Mouse (Mus musculus): ENCODE data around the gene Gpr55. TPM values are rescaled to one million over a fixed set of nuclear protein-coding genes. Genes with fewer than 3 reads are reported as not detected.

The Gpr55 gene
- polyA plus RNA-seq, 1 experiment from 2014 or later: not detected

GRCm38 (mm10) chr1:85969081-85969480 lies 8.3 kb upstream of the Gpr55 start:
- no peaks in the 10 kb centered on the region for H3K27me3 ChIP-seq (ENCODE audit: control insufficient read depth, insufficient read depth, low read length)
- H3K4me1 ChIP-seq (ENCODE audit: control insufficient read depth, insufficient read depth, low read length): no peaks in the 10 kb centered on the region
- no peaks in the 10 kb centered on the region for H3K9me3 ChIP-seq (ENCODE audit: control insufficient read depth, low read length)
- H3K9ac ChIP-seq (ENCODE audit: low read depth, low read length): no peak overlapping the region
- no peaks in the 10 kb centered on the region for H3K36me3 ChIP-seq (ENCODE audit: control insufficient read depth, insufficient read depth, low read length)
- H3K4me3 ChIP-seq (ENCODE audit: low read length): no peak overlapping the region
- ATAC-seq (ENCODE audit: low FRiP score, low TSS enrichment): no peak
- H3K27ac ChIP-seq (ENCODE audit: low read depth, low read length): no peak overlapping the region
- H3K4me2 ChIP-seq (replicated peaks; ENCODE audit: low read depth, low read length): no peak overlapping the region
- WGBS: 83% methylated on average over 1 of the region's 1 CpGs

GRCm38 (mm10) chr1:85965856-85966255 lies 5.0 kb upstream of the Gpr55 start:
- no peaks in the 10 kb centered on the region for H3K36me3 ChIP-seq (ENCODE audit: control insufficient read depth, insufficient read depth, low read length)
- H3K9me3 ChIP-seq (ENCODE audit: control insufficient read depth, low read length): no peaks in the 10 kb centered on the region
- H3K27ac ChIP-seq (ENCODE audit: low read depth, low read length): no peak overlapping the region
- H3K4me2 ChIP-seq (replicated peaks; ENCODE audit: low read depth, low read length): no peak overlapping the region
- H3K4me3 ChIP-seq (ENCODE audit: low read length): no peak overlapping the region
- H3K9ac ChIP-seq (ENCODE audit: low read depth, low read length): no peak overlapping the region
- H3K4me1 ChIP-seq (ENCODE audit: control insufficient read depth, insufficient read depth, low read length): no peaks in the 10 kb centered on the region
- no peak for ATAC-seq (ENCODE audit: low FRiP score, low TSS enrichment)
- no peaks in the 10 kb centered on the region for H3K27me3 ChIP-seq (ENCODE audit: control insufficient read depth, insufficient read depth, low read length)
- WGBS: 77% methylated on average over 3 of the region's 3 CpGs

- H3K36me3 ChIP-seq (ENCODE audit: control insufficient read depth, insufficient read depth, low read length): no peaks in the 10 kb centered on the region
- H3K4me1 ChIP-seq (ENCODE audit: control insufficient read depth, insufficient read depth, low read length): no peaks in the 10 kb centered on the region
- no peak overlapping the region for H3K9ac ChIP-seq (ENCODE audit: low read depth, low read length)
- no peak overlapping the region for H3K4me3 ChIP-seq (ENCODE audit: low read length)
- no peaks in the 10 kb centered on the region for H3K9me3 ChIP-seq (ENCODE audit: control insufficient read depth, low read length)
- H3K4me2 ChIP-seq (replicated peaks; ENCODE audit: low read depth, low read length): no peak overlapping the region
- H3K27me3 ChIP-seq (ENCODE audit: control insufficient read depth, insufficient read depth, low read length): no peaks in the 10 kb centered on the region
- H3K27ac ChIP-seq (ENCODE audit: low read depth, low read length): no peak overlapping the region
- ATAC-seq (ENCODE audit: low FRiP score, low TSS enrichment): no peak
- WGBS: 73% methylated on average over 3 of the region's 3 CpGs
Observed at GRCm38 (mm10) chr1:85962081-85962480, 1.3 kb upstream of the Gpr55 start.

GRCm38 (mm10) chr1:85959889-85960276 lies 924 bp downstream of the Gpr55 start:
- no peak overlapping the region for H3K4me3 ChIP-seq (ENCODE audit: low read length)
- H3K9ac ChIP-seq (ENCODE audit: low read depth, low read length): no peak overlapping the region
- H3K27ac ChIP-seq (ENCODE audit: low read depth, low read length): no peak overlapping the region
- 65% methylated on average over 2 of the region's 2 CpGs for WGBS
- H3K27me3 ChIP-seq (ENCODE audit: control insufficient read depth, insufficient read depth, low read length): no peaks in the 10 kb centered on the region
- no peaks in the 10 kb centered on the region for H3K9me3 ChIP-seq (ENCODE audit: control insufficient read depth, low read length)
- no peak for ATAC-seq (ENCODE audit: low FRiP score, low TSS enrichment)
- H3K36me3 ChIP-seq (ENCODE audit: control insufficient read depth, insufficient read depth, low read length): no peaks in the 10 kb centered on the region
- H3K4me1 ChIP-seq (ENCODE audit: control insufficient read depth, insufficient read depth, low read length): no peaks in the 10 kb centered on the region
- no peak overlapping the region for H3K4me2 ChIP-seq (replicated peaks; ENCODE audit: low read depth, low read length)

- Histone ChIP-seq H3K4me3 (ENCODE audit: low read length) (no peak overlapping the region), H3K9ac (ENCODE audit: low read depth, low read length) (no peak overlapping the region), H3K9me3 (ENCODE audit: control insufficient read depth, low read length) (no peaks in the 10 kb centered on the region), H3K36me3 (ENCODE audit: control insufficient read depth, insufficient read depth, low read length) (no peaks in the 10 kb centered on the region), H3K4me2 (replicated peaks; ENCODE audit: low read depth, low read length) (no peak overlapping the region), H3K27me3 (ENCODE audit: control insufficient read depth, insufficient read depth, low read length) (no peaks in the 10 kb centered on the region), H3K4me1 (ENCODE audit: control insufficient read depth, insufficient read depth, low read length) (no peaks in the 10 kb centered on the region), H3K27ac (ENCODE audit: low read depth, low read length) (no peak overlapping the region)
- 67% methylated on average over 6 of the region's 6 CpGs for WGBS
- ATAC-seq (ENCODE audit: low FRiP score, low TSS enrichment): no peak
Observed at GRCm38 (mm10) chr1:85959129-85959888, 1.5 kb downstream of the Gpr55 start.

- 59% methylated on average over 9 of the region's 9 CpGs for WGBS
- Histone ChIP-seq H3K9me3 (ENCODE audit: control insufficient read depth, low read length) (no peaks in the 10 kb centered on the region), H3K27me3 (ENCODE audit: control insufficient read depth, insufficient read depth, low read length) (no peaks in the 10 kb centered on the region), H3K9ac (ENCODE audit: low read depth, low read length) (no peak overlapping the region), H3K36me3 (ENCODE audit: control insufficient read depth, insufficient read depth, low read length) (no peaks in the 10 kb centered on the region), H3K4me2 (replicated peaks; ENCODE audit: low read depth, low read length) (no peak overlapping the region), H3K4me1 (ENCODE audit: control insufficient read depth, insufficient read depth, low read length) (no peaks in the 10 kb centered on the region), H3K4me3 (ENCODE audit: low read length) (no peak overlapping the region), H3K27ac (ENCODE audit: low read depth, low read length) (no peak overlapping the region)
- no peak for ATAC-seq (ENCODE audit: low FRiP score, low TSS enrichment)
Observed at GRCm38 (mm10) chr1:85957942-85958619, 2.7 kb downstream of the Gpr55 start.

- no peaks in the 10 kb centered on the region for H3K9me3 ChIP-seq (ENCODE audit: control insufficient read depth, low read length)
- no peak for ATAC-seq (ENCODE audit: low FRiP score, low TSS enrichment)
- H3K36me3 ChIP-seq (ENCODE audit: control insufficient read depth, insufficient read depth, low read length): no peaks in the 10 kb centered on the region
- no peak overlapping the region for H3K4me2 ChIP-seq (replicated peaks; ENCODE audit: low read depth, low read length)
- 76% methylated on average over 5 of the region's 5 CpGs for WGBS
- no peaks in the 10 kb centered on the region for H3K27me3 ChIP-seq (ENCODE audit: control insufficient read depth, insufficient read depth, low read length)
- H3K4me3 ChIP-seq (ENCODE audit: low read length): no peak overlapping the region
- H3K27ac ChIP-seq (ENCODE audit: low read depth, low read length): no peak overlapping the region
- H3K9ac ChIP-seq (ENCODE audit: low read depth, low read length): no peak overlapping the region
- no peaks in the 10 kb centered on the region for H3K4me1 ChIP-seq (ENCODE audit: control insufficient read depth, insufficient read depth, low read length)
Observed at GRCm38 (mm10) chr1:85957290-85957689, 3.5 kb downstream of the Gpr55 start.

- H3K36me3 ChIP-seq (ENCODE audit: control insufficient read depth, insufficient read depth, low read length): no peaks in the 10 kb centered on the region
- H3K27ac ChIP-seq (ENCODE audit: low read depth, low read length): no peak overlapping the region
- no peak overlapping the region for H3K4me2 ChIP-seq (replicated peaks; ENCODE audit: low read depth, low read length)
- no peaks in the 10 kb centered on the region for H3K9me3 ChIP-seq (ENCODE audit: control insufficient read depth, low read length)
- H3K27me3 ChIP-seq (ENCODE audit: control insufficient read depth, insufficient read depth, low read length): no peaks in the 10 kb centered on the region
- no peak overlapping the region for H3K4me3 ChIP-seq (ENCODE audit: low read length)
- ATAC-seq (ENCODE audit: low FRiP score, low TSS enrichment): no peak
- no peak overlapping the region for H3K9ac ChIP-seq (ENCODE audit: low read depth, low read length)
- H3K4me1 ChIP-seq (ENCODE audit: control insufficient read depth, insufficient read depth, low read length): no peaks in the 10 kb centered on the region
- 62% methylated on average over 3 of the region's 3 CpGs for WGBS
Observed at GRCm38 (mm10) chr1:85955150-85955549, 5.7 kb downstream of the Gpr55 start.

GRCm38 (mm10) chr1:85949085-85949684 lies 11.6 kb downstream of the Gpr55 start:
- H3K27me3 ChIP-seq (ENCODE audit: control insufficient read depth, insufficient read depth, low read length): no peaks in the 10 kb centered on the region
- no peaks in the 10 kb centered on the region for H3K4me1 ChIP-seq (ENCODE audit: control insufficient read depth, insufficient read depth, low read length)
- 94% methylated on average over 2 of the region's 2 CpGs for WGBS
- no peak overlapping the region for H3K4me2 ChIP-seq (replicated peaks; ENCODE audit: low read depth, low read length)
- no peak overlapping the region for H3K9ac ChIP-seq (ENCODE audit: low read depth, low read length)
- H3K4me3 ChIP-seq (ENCODE audit: low read length): no peak overlapping the region
- no peak overlapping the region for H3K27ac ChIP-seq (ENCODE audit: low read depth, low read length)
- no peaks in the 10 kb centered on the region; the same call in 1 of the 2 replicates for H3K9me3 ChIP-seq (ENCODE audit: control insufficient read depth, low read length)
- ATAC-seq (ENCODE audit: low FRiP score, low TSS enrichment): no peak
- no peaks in the 10 kb centered on the region for H3K36me3 ChIP-seq (ENCODE audit: control insufficient read depth, insufficient read depth, low read length)
